Mouse (Mus musculus) CH12.LX (cell line): ENCODE results near the gene Anks1. TPM values are rescaled to one million over a fixed set of nuclear protein-coding genes. Genes with fewer than 3 reads are reported as not detected.

ENCODE experiments used
- DNase-seq: peaks from one replicate; pipeline ENCODE4 v3.0.0-alpha.2; 2013; ENCODE audit errors: extremely low read depth
- H3K27ac ChIP-seq: 2 replicates; pipeline ENCODE4 v1.5.1; 2012; ENCODE audit warnings: low read depth, mild to moderate bottlenecking, control low read depth, moderate library complexity; ENCODE audit not compliant: insufficient read depth
- H3K27me3 ChIP-seq: replicated peaks from 2 replicates; pipeline ENCODE3; 2012; ENCODE audit warnings: inconsistent platforms
- H3K36me3 ChIP-seq, 2 experiments: replicated peaks in 1 of 2; 2 replicates each; pipeline versions ENCODE3 to v1.6.1; 2012; ENCODE audit warnings: inconsistent platforms in 1 of 2, low read length in 1 of 2, mild to moderate bottlenecking in 1 of 2, mixed read lengths in 1 of 2, moderate library complexity in 1 of 2; ENCODE audit not compliant: control insufficient read depth in 1 of 2, insufficient read depth in 1 of 2
- H3K4me1 ChIP-seq, 2 experiments: 2 replicates each; pipeline ENCODE4 v1.6.1; 2012; ENCODE audit warnings: inconsistent platforms in 1 of 2, moderate library complexity in 1 of 2; ENCODE audit not compliant: insufficient read depth in 2 of 2, control insufficient read depth in 1 of 2
- H3K4me2 ChIP-seq: 2 replicates; pipeline ENCODE4 v1.6.1; 2012; ENCODE audit warnings: low read depth, mild to moderate bottlenecking, control low read depth; ENCODE audit not compliant: poor library complexity, insufficient read depth, severe bottlenecking
- H3K4me3 ChIP-seq, 3 experiments: fragments of 150-350 bp in 1 of 3; sonication (generic) in 1 of 3; replicated peaks in 1 of 3; 2 replicates each; pipeline versions ENCODE3 to v1.5.1; 2011 to 2012; ENCODE audit warnings: low read depth in 2 of 3, low read length in 2 of 3, mild to moderate bottlenecking in 2 of 3, moderate library complexity in 2 of 3, control low read depth in 1 of 3, improper control_type of control experiment in 1 of 3, inconsistent platforms in 1 of 3, mixed read lengths in 1 of 3; ENCODE audit not compliant: poor library complexity in 1 of 3
- H3K79me2 ChIP-seq: replicated peaks from 2 replicates; pipeline ENCODE4 v1.6.1; 2012; ENCODE audit warnings: mild to moderate bottlenecking, moderate library complexity; ENCODE audit not compliant: control insufficient read depth, poor library complexity, insufficient read depth, severe bottlenecking; ENCODE audit errors: extremely low read depth
- H3K9ac ChIP-seq: 2 replicates; pipeline ENCODE4 v1.6.1; 2012; ENCODE audit warnings: low read depth, mild to moderate bottlenecking, control low read depth, moderate library complexity; ENCODE audit not compliant: insufficient read depth
- H3K9me3 ChIP-seq: replicated peaks from 2 replicates; pipeline ENCODE3; 2012; ENCODE audit warnings: low read length, inconsistent platforms, mixed read lengths
- CHD1 ChIP-seq: IDR thresholded peaks from 2 replicates; pipeline ENCODE4 v1.6.1; 2012; ENCODE audit warnings: low read depth, low read length, improper control_type of control experiment, inconsistent platforms
- CTCF ChIP-seq, 2 experiments: IDR thresholded peaks in 1 of 2; conservative IDR thresholded peaks in 1 of 2; 2 replicates each; pipeline ENCODE4 v1.5.1; 2011 to 2012; ENCODE audit warnings: low read depth in 2 of 2, low read length in 2 of 2, improper control_type of control experiment in 1 of 2, inconsistent platforms in 1 of 2, mild to moderate bottlenecking in 1 of 2, moderate library complexity in 1 of 2
- E2F4 ChIP-seq: IDR thresholded peaks from 2 replicates; pipeline ENCODE4 v1.6.1; 2011; ENCODE audit warnings: low read depth, low read length, improper control_type of control experiment; ENCODE audit not compliant: insufficient replicate concordance
- ELF1 ChIP-seq: IDR thresholded peaks from 2 replicates; pipeline ENCODE4 v1.6.1; 2014; ENCODE audit warnings: low read depth, mild to moderate bottlenecking, inconsistent platforms, low read length, improper control_type of control experiment
- ETS1 ChIP-seq: conservative IDR thresholded peaks from 2 replicates; pipeline ENCODE4 v1.6.1; 2012; ENCODE audit warnings: low read depth, mild to moderate bottlenecking, inconsistent platforms, low read length, improper control_type of control experiment, moderate library complexity
- IRF4 ChIP-seq: IDR thresholded peaks from 2 replicates; pipeline ENCODE4 v1.6.1; 2014; ENCODE audit warnings: low read depth, mild to moderate bottlenecking, inconsistent platforms, low read length, improper control_type of control experiment
- JUN ChIP-seq: IDR thresholded peaks from 2 replicates; pipeline ENCODE4 v1.6.1; 2011; ENCODE audit warnings: low read depth, mild to moderate bottlenecking, low read length, improper control_type of control experiment, moderate library complexity; ENCODE audit not compliant: insufficient read depth
- MAX ChIP-seq: IDR thresholded peaks from 2 replicates; pipeline ENCODE4 v1.6.1; 2011; ENCODE audit warnings: low read length, improper control_type of control experiment
- MAZ ChIP-seq: IDR thresholded peaks from 2 replicates; pipeline ENCODE4 v1.6.1; 2012; ENCODE audit warnings: low read depth, mild to moderate bottlenecking, inconsistent platforms, low read length, improper control_type of control experiment, moderate library complexity
- MYC ChIP-seq: IDR thresholded peaks from 2 replicates; pipeline ENCODE4 v1.6.1; 2011; ENCODE audit warnings: low read depth, mild to moderate bottlenecking, improper control_type of control experiment, low read length
- NELFE ChIP-seq: IDR thresholded peaks from 2 replicates; pipeline ENCODE4 v1.6.1; 2011; ENCODE audit warnings: low read depth, low read length, improper control_type of control experiment
- POLR2AphosphoS2 ChIP-seq: IDR thresholded peaks from 2 replicates; pipeline ENCODE4 v1.6.1; 2011; ENCODE audit warnings: low read depth, low read length, improper control_type of control experiment
- RAD21 ChIP-seq: IDR thresholded peaks from 2 replicates; pipeline ENCODE4 v1.6.1; 2011; ENCODE audit warnings: low read depth, mild to moderate bottlenecking, low read length, improper control_type of control experiment, moderate library complexity
- SMC3 ChIP-seq: IDR thresholded peaks from 2 replicates; pipeline ENCODE4 v1.6.1; 2011; ENCODE audit warnings: low read depth, low read length, improper control_type of control experiment
- TCF12 ChIP-seq: IDR thresholded peaks from 2 replicates; pipeline ENCODE4 v1.6.1; 2014; ENCODE audit warnings: low read depth, mild to moderate bottlenecking, inconsistent platforms, low read length, improper control_type of control experiment
- UBTF ChIP-seq: IDR thresholded peaks from 2 replicates; pipeline ENCODE4 v1.6.1; 2012; ENCODE audit warnings: low read depth, mild to moderate bottlenecking, inconsistent platforms, low read length, improper control_type of control experiment, moderate library complexity
- USF2 ChIP-seq: conservative IDR thresholded peaks from 2 replicates; pipeline ENCODE4 v1.6.1; 2011; ENCODE audit warnings: low read depth, low read length, improper control_type of control experiment
- ZKSCAN1 ChIP-seq: IDR thresholded peaks from 2 replicates; pipeline ENCODE4 v1.6.1; 2012; ENCODE audit warnings: low read depth, inconsistent platforms, low read length, improper control_type of control experiment, borderline replicate concordance
- ZMIZ1 ChIP-seq: IDR thresholded peaks from 2 replicates; pipeline ENCODE4 v1.6.1; 2012; ENCODE audit warnings: low read depth, mild to moderate bottlenecking, inconsistent platforms, low read length, improper control_type of control experiment
- dilution Hi-C: fragments of 300-500 bp; cut with MboI; formaldehyde crosslinking; loops from 2 replicates; pipeline ENCODE4 v1.14.3; 2020; ENCODE audit warnings: low sequenced_read_pairs; ENCODE audit not compliant: extremely low pct_unique_long_range_greater_than_20kb, extremely low pct_ligation_motif_present
- in situ Hi-C: fragments of 300-500 bp; cut with MboI; formaldehyde crosslinking; loops from 3 replicates; pipeline ENCODE4 v1.14.3; 2019; ENCODE audit warnings: low sequenced_read_pairs, low pct_ligation_motif_present, low pct_unique_long_range_greater_than_20kb, mixed read lengths
- polyA plus RNA-seq: library from polyadenylated mRNA; unstranded; fragments of >175 nt; gene quantifications from 2 replicates; pipeline ENCODE4 v1.2.1, GENCODE M21; 2012; ENCODE audit warnings: low read depth; ENCODE audit not compliant: insufficient read length
- total RNA-seq, 2 experiments: library from RNA; depleted of rRNA; stranded (reverse); fragments of 300-350 nt in 1 of 2; fragments of >200 nt in 1 of 2; gene quantifications; 2 replicates each; pipeline ENCODE4 v1.2.3; 2012 to 2014

Gene Anks1
- total and polyA plus RNA-seq, 3 experiments: 5.8 to 9.3 (median 9.0) TPM

- Histone ChIP-seq H3K27ac (no peak overlapping the region), H3K4me1 (peaks cover 0 to 6% of the 10 kb centered on the region in 2 experiments; a peak in 2 of 4 replicates), H3K36me3 (peaks cover 0 to 57% of the 10 kb centered on the region in 2 experiments), H3K4me3 (no peak overlapping the region), H3K9ac (no peak overlapping the region), H3K79me2 (no peaks in the 10 kb centered on the region), H3K4me2 (no peak overlapping the region), H3K27me3 (no peaks in the 10 kb centered on the region), H3K9me3 (no peaks in the 10 kb centered on the region)
- no peak for TF ChIP-seq JUN
- no peak for TF ChIP-seq TCF12
- TF ChIP-seq CTCF (conservative IDR thresholded peaks at IDR 0.05 in 1 of 2, IDR thresholded peaks at IDR 0.05 in 1 of 2; ENCODE audit: low read depth in 2 of 2, low read length in 2 of 2): no peak
- no peak for TF ChIP-seq CHD1
- no peak for TF ChIP-seq SMC3
- TF ChIP-seq ZKSCAN1: no peak
- dilution Hi-C loops: no loop called here
- in situ Hi-C loops: no loop called here
- DNase-seq: no peak
Measured at GRCm38 (mm10) chr17:28052293-28052863, 143.3 kb downstream of the Anks1 start.

- no peaks in the 10 kb centered on the region for H3K9me3 ChIP-seq
- H3K9ac ChIP-seq: no peak overlapping the region
- H3K4me1 ChIP-seq: no peaks in the 10 kb centered on the region
- dilution Hi-C loops: no loop called here
- H3K79me2 ChIP-seq: no peaks in the 10 kb centered on the region
- H3K27me3 ChIP-seq: no peaks in the 10 kb centered on the region
- no peak overlapping the region for H3K27ac ChIP-seq
- TF ChIP-seq ZMIZ1: no peak
- TF ChIP-seq CTCF (conservative IDR thresholded peaks at IDR 0.05 in 1 of 2, IDR thresholded peaks at IDR 0.05 in 1 of 2; ENCODE audit: low read depth in 2 of 2, low read length in 2 of 2): no peak
- no peak for TF ChIP-seq POLR2AphosphoS2
- TF ChIP-seq MAZ: no peak
- TF ChIP-seq MYC: no peak
- TF ChIP-seq NELFE: no peak
- peaks cover 5 to 73% of the 10 kb centered on the region in 2 experiments for H3K36me3 ChIP-seq
- no peak overlapping the region for H3K4me3 ChIP-seq
- no peak for DNase-seq
- no peak overlapping the region for H3K4me2 ChIP-seq
- in situ Hi-C loops: no loop called here
Measured at GRCm38 (mm10) chr17:28058346-28058745, 149.2 kb downstream of the Anks1 start.

GRCm38 (mm10) chr17:28060681-28061080 lies 151.6 kb downstream of the Anks1 start:
- no peaks in the 10 kb centered on the region for H3K27me3 ChIP-seq
- H3K4me1 ChIP-seq: no peaks in the 10 kb centered on the region
- H3K9ac ChIP-seq: no peak overlapping the region
- H3K4me3 ChIP-seq: no peak overlapping the region
- dilution Hi-C loops: no loop called here
- TF ChIP-seq UBTF: no peak
- no peak for TF ChIP-seq MYC
- no peak for TF ChIP-seq USF2
- TF ChIP-seq ETS1: no peak
- TF ChIP-seq ZMIZ1: no peak
- TF ChIP-seq E2F4: no peak
- no peak for TF ChIP-seq ELF1
- no peak for TF ChIP-seq IRF4
- TF ChIP-seq MAX: no peak
- TF ChIP-seq RAD21: no peak
- TF ChIP-seq, all 38 proteins: peak for 0
- Histone ChIP-seq H3K36me3 (peaks cover 5 to 59% of the 10 kb centered on the region in 2 experiments), H3K27ac (no peak overlapping the region), H3K9me3 (no peaks in the 10 kb centered on the region), H3K4me2 (no peak overlapping the region), H3K79me2 (no peaks in the 10 kb centered on the region)
- DNase-seq: no peak
- in situ Hi-C loops: no loop called here
